ENCODE assay signal across 15 mouse cellular contexts in genomic region chr15:32371385-32371784, GRCm38 (mm10).
"Had no signal": no experiment of that assay in that cellular context is flagged by ENCODE, and none has a peak within 500 bp of the region (broad histone marks: within the 10 kb centered on the region; RNA-seq: fewer than 3 reads in every experiment).

No protein-coding gene starts in this region.

- H3K4me3 ChIP-seq: liver, embryonic 12.5 days; midbrain, embryonic 10.5 days; neural tube, embryonic 13.5 days; stomach, embryonic 15.5 days had no signal

- H3K9ac ChIP-seq: liver, embryonic 12.5 days; lung, embryonic 14.5 days; neural tube, embryonic 13.5 days; stomach, embryonic 15.5 days had no signal

- H3K27me3 ChIP-seq: liver, embryonic 12.5 days; neural tube, embryonic 13.5 days; stomach, embryonic 15.5 days had no signal

- H3K4me2 ChIP-seq: liver, embryonic 12.5 days; lung, embryonic 14.5 days; neural tube, embryonic 13.5 days; stomach, embryonic 15.5 days had no signal

- H3K36me3 ChIP-seq: liver, embryonic 12.5 days; midbrain, embryonic 10.5 days; neural tube, embryonic 13.5 days; stomach, embryonic 15.5 days had no signal

- H3K27ac ChIP-seq: liver, embryonic 12.5 days; midbrain, embryonic 10.5 days; neural tube, embryonic 13.5 days; stomach, embryonic 15.5 days had no signal

- H3K9me3 ChIP-seq: liver, embryonic 12.5 days; midbrain, embryonic 10.5 days; neural tube, embryonic 13.5 days; stomach, embryonic 15.5 days had no signal

- DNase-seq: kidney, adult 2 months; kidney, postnatal 36 days; layer of hippocampus, adult 9-11 months; layer of hippocampus, postnatal 36 days; lung, embryonic 14.5 days; lung, postnatal 10 days; lung, postnatal 4 days; retina, postnatal 1 day; thymus, adult 2 months; thymus, postnatal 36 days had no signal

- ATAC-seq: liver, embryonic 12.5 days; midbrain, embryonic 16.5 days had no signal

- H3K4me1 ChIP-seq: liver, embryonic 12.5 days; midbrain, embryonic 10.5 days; neural tube, embryonic 13.5 days; stomach, embryonic 15.5 days had no signal
